Mouse (Mus musculus): ENCODE measurements around the gene Plxdc2. TPM values are rescaled to one million over a fixed set of nuclear protein-coding genes. Genes with fewer than 3 reads are reported as not detected.
"Not testable (repeated sequence)": the region's sequence is repeated elsewhere in the genome, so short reads cannot be mapped to it uniquely, and the experiment has no call there.

The Plxdc2 gene
- total RNA-seq, 1 experiment from 2014 or later: 17.4 TPM

DNA sequence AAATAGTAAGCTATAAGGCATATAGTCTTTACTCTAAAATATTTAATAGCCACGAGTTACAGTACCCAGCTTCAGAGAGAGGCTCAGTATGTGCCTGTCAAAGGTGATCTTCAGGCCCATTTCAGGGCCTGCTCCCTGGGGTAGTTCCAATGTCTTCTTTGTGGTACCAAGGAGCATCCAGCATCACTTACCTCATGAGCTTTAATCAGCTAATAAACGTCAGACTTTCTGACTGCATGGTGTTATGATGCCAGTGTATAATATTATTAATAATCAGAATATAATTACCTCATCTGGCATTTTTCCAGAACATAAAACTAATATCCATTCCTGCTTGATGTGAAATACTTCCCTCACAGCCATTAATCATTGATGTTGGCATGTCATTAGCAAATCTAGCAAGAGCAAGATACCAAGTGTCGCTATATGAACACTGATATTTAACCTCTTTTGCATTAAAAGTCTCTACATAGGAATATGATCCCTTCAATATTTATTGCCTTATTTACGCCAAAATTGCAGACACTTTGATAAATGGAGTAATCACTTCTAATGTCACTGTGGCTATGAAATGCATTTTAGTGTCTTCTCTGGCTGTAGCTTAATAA lies 393.3 kb downstream of the Plxdc2 start:
- no peak for DNase-seq

DNA sequence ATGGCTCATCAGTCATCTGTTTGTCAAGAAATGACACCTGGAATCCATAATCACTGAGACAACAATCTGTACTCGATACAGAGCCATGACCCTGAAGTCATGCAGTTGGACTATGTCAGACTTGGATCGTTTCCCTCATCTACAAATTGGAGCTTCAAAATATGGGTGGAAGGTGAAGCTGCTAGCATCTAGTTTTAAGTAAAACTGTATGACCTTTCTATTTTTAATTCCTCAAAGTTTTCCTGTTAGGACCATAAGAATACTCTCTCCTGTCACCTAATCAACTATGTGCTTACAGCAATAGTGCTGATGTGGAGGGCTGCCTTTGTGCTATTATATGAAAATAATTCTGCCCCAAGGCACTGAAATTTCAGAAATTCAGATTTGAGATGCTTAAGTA lies 401.1 kb downstream of the Plxdc2 start:
- DNase-seq: no peak

DNA sequence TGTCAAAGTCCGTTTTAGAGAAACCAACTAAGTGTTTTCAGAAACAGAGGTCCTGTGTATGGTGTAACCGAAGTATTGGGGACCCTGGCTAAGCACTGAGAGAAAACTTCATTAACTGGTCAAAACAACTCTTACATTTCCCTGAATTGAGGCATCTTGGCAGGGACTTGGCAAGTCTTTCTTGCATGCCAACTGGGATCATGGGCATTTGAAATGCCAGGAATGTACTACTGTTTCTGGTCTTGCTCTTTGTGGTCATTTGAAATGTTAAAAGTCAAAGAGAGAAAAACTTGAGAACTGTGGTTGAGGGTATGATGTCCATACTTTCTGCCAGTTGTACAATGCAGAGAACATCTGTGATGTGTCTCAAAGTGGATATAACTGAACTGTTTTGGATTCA lies 403.7 kb downstream of the Plxdc2 start:
- no peak for DNase-seq

DNA sequence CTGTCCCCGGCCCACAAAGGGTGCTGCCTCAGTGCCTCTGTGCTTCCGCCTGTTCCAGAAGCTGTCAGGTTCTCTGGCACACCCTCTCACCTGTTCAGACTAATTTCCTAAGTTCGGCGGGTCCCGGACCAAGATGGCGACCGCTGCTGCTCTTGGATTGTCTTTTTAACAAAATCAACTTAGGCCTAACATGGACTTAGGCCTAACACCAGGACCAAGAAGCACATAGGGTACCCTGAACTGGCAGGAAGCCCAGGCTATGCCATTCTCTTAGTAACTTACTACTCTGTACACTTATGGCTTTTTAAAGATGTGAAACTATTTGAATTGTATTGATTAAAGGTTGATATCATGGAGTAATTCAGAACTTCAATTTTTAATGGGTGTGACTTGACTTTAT lies 413.0 kb downstream of the Plxdc2 start:
- DNase-seq: not testable (repeated sequence)

DNA sequence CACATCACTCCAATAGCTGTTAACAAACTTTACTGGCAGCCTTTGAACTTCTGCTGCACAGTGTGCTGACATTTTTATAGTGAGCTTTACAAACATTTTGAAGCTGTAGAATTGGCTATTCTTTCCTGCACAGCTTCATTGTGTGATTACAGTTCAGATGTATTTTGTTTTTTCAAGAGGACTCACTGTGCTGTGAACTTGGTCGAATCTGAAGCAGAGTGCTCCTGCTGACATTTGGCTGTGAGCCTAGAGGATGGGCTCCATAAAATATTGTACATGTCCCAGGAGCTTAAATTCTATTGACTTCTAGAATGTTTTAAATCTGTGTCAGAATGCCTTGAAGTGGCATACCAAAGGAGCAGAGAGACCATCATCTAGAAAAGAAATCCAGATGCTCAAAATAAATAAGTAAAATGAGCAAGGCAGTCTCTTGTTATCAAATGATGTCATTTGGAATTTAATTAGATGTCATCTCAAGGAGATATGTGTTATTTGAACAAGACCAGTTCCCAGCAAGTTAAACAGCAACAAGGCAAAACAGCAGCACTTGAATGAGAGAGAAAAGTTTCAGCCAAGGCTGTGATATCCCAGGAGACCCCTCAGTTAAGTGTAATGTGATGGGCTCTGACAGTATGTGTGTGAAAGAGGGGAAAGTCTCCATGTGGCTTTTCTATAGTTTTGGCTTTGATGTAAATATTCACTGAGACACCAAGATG lies 417.5 kb downstream of the Plxdc2 start:
- DNase-seq: no peak

DNA sequence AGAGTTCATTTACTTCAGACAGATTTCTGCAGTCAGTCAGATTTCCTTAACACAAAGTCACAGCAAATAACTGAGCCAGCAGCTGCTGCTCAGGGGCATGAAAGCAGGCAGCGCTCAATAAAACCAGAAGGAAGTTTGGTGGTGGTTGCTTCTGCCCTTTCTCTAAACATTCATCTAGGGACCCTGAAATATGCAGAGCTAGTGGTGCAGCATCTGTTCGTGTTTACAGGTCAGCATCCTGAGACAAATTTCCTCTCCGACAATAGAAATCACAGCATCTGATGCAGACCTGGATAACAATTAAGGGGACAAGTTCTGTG lies 418.0 kb downstream of the Plxdc2 start:
- DNase-seq: no peak

DNA sequence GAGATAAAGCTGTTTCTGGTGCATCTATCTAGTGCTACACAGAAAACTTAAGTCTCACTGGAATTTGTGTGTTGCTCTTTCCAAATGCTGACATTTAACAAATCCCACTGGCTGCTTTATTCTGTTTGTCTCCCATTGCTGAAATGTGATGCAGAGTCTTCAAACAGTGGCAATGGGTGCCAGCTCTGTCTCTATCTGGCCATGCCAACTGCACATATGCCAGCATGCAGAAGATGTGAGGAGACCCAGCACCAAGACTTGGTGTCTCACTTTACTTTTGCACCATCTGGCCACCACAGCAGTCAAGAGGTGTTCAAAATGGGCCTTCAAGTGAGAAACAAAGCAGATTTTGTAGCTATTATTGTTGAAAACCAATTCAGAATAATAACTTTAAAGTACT lies 439.2 kb downstream of the Plxdc2 start:
- no peak for DNase-seq

Measured in adrenal gland, postnatal 25 days (tissue).